Mouse (Mus musculus): ENCODE data around the gene Sapcd1. TPM values are rescaled to one million over a fixed set of nuclear protein-coding genes. Genes with fewer than 3 reads are reported as not detected.
A peak's percentile ranks its signal among the peaks of the same experiment; 100 is the strongest.

Gene Sapcd1
- polyA plus RNA-seq (2014; fragmentation: Nextera tagmentation; extraction: Ambion mirVana): 2.1 and 2.2 TPM in 2 replicates

GRCm38 (mm10) chr17:35027277-35028068 is at the start of gene Sapcd1:
TSS of gene Sapcd1 (minus strand) at chr17:35028016.
- Histone ChIP-seq H3K27ac (ENCODE audit: low read depth, low read length) (peak within 1 kb of the TSS; percentile 3), H3K9ac (replicated peaks; ENCODE audit: low read depth, low read length) (peak within 1 kb of the TSS; percentile 21; the same call in 1 of the 2 replicates)

GRCm38 (mm10) chr17:35077285-35077684 is 49.5 kb upstream of the Sapcd1 start:
- peaks cover 5% of the 10 kb centered on the region; the same call in 1 of the 2 replicates for H3K4me1 ChIP-seq (ENCODE audit: control insufficient read depth, insufficient read depth, low read length)
- no peak for ATAC-seq (ENCODE audit: low read depth)
- H3K9ac ChIP-seq (replicated peaks; ENCODE audit: low read depth, low read length): no peak overlapping the region
- no peaks in the 10 kb centered on the region for H3K27me3 ChIP-seq (ENCODE audit: control insufficient read depth, insufficient read depth, low read length)
- H3K4me2 ChIP-seq (ENCODE audit: low read depth, low read length): no peak overlapping the region; the same call in 1 of the 2 replicates
- H3K27ac ChIP-seq (ENCODE audit: low read depth, low read length): no peak overlapping the region
- H3K36me3 ChIP-seq (ENCODE audit: control insufficient read depth, insufficient read depth, low read length): no peaks in the 10 kb centered on the region
- H3K9me3 ChIP-seq (ENCODE audit: control insufficient read depth, low read length): no peaks in the 10 kb centered on the region
- WGBS: 22% methylated on average over 2 of the region's 2 CpGs
- no peak overlapping the region for H3K4me3 ChIP-seq (ENCODE audit: low read depth, low read length)

More at GRCm38 (mm10) chr17:35027277-35028068, at the start of gene Sapcd1:
- ATAC-seq (ENCODE audit: low read depth): peak; percentile 71; the same call in 1 of the 2 replicates
- H3K27me3 ChIP-seq (ENCODE audit: control insufficient read depth, insufficient read depth, low read length): no peaks in the 10 kb centered on the region
- H3K36me3 ChIP-seq (ENCODE audit: control insufficient read depth, insufficient read depth, low read length): no peaks in the 10 kb centered on the region
- no peaks in the 10 kb centered on the region for H3K9me3 ChIP-seq (ENCODE audit: control insufficient read depth, low read length)
- no peak within 1 kb of the TSS; the same call in 1 of the 2 replicates for H3K4me2 ChIP-seq (ENCODE audit: low read depth, low read length)
- WGBS: 27% methylated on average over 13 of the region's 13 CpGs
- H3K4me1 ChIP-seq (ENCODE audit: control insufficient read depth, insufficient read depth, low read length): 0 out of 2 replicates have a peak, but pooled peaks cover 2% of the 10 kb centered on the region
- H3K4me3 ChIP-seq (ENCODE audit: low read depth, low read length): no peak within 1 kb of the TSS

GRCm38 (mm10) chr17:35076507-35077176 is 48.8 kb upstream of the Sapcd1 start, which contains the start of gene Ly6g6e:
TSS of gene Ly6g6e (plus strand) at chr17:35076902.
- Histone ChIP-seq H3K36me3 (ENCODE audit: control insufficient read depth, insufficient read depth, low read length) (no peaks in the 10 kb centered on the region), H3K4me2 (ENCODE audit: low read depth, low read length) (peak within 1 kb of the TSS; percentile 15; the same call in 1 of the 2 replicates), H3K9me3 (ENCODE audit: control insufficient read depth, low read length) (no peaks in the 10 kb centered on the region), H3K4me1 (ENCODE audit: control insufficient read depth, insufficient read depth, low read length) (peaks cover 5% of the 10 kb centered on the region; the same call in 1 of the 2 replicates), H3K27ac (ENCODE audit: low read depth, low read length) (no peak within 1 kb of the TSS), H3K4me3 (ENCODE audit: low read depth, low read length) (peak within 1 kb of the TSS; percentile 9), H3K27me3 (ENCODE audit: control insufficient read depth, insufficient read depth, low read length) (no peaks in the 10 kb centered on the region), H3K9ac (replicated peaks; ENCODE audit: low read depth, low read length) (no peak within 1 kb of the TSS)
- ATAC-seq (ENCODE audit: low read depth): no peak
- WGBS: 31% methylated on average over 10 of the region's 10 CpGs

- 35% methylated on average over 17 of the region's 17 CpGs for WGBS
- no peak for ATAC-seq (ENCODE audit: low read depth)
- no peaks in the 10 kb centered on the region for H3K9me3 ChIP-seq (ENCODE audit: control insufficient read depth, low read length)
- H3K9ac ChIP-seq (replicated peaks; ENCODE audit: low read depth, low read length): no peak overlapping the region
- no peak overlapping the region for H3K4me3 ChIP-seq (ENCODE audit: low read depth, low read length)
- no peaks in the 10 kb centered on the region for H3K27me3 ChIP-seq (ENCODE audit: control insufficient read depth, insufficient read depth, low read length)
- H3K4me2 ChIP-seq (ENCODE audit: low read depth, low read length): no peak overlapping the region
- no peak overlapping the region for H3K27ac ChIP-seq (ENCODE audit: low read depth, low read length)
- H3K36me3 ChIP-seq (ENCODE audit: control insufficient read depth, insufficient read depth, low read length): no peaks in the 10 kb centered on the region
- peaks cover 5% of the 10 kb centered on the region; the same call in 1 of the 2 replicates for H3K4me1 ChIP-seq (ENCODE audit: control insufficient read depth, insufficient read depth, low read length)
Measured at GRCm38 (mm10) chr17:35074097-35074496, 46.3 kb upstream of the Sapcd1 start.

DNA sequence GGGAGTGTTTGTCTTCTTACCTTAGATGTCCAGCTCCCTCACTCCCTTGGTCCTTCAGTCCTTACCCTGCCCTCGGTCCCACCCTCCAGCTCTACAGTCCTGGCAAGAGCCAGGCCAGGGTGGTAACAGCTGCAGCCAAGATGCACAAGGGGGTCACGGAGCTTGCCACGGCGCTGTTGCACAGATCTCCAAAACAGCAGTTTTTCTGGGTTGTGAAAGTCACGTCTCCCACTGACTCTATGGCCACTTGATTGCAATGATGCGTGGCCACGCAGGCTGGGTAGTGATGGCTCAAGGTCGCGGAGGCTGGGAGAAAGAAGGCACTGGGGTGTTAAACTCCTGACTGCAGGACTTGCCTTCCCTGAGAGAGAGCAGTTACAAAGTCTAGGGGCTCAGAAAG is 43.6 kb upstream of the Sapcd1 start:
- Histone ChIP-seq H3K4me1 (ENCODE audit: control insufficient read depth, insufficient read depth, low read length) (no peaks in the 10 kb centered on the region), H3K9ac (replicated peaks; ENCODE audit: low read depth, low read length) (no peak overlapping the region), H3K27me3 (ENCODE audit: control insufficient read depth, insufficient read depth, low read length) (no peaks in the 10 kb centered on the region), H3K27ac (ENCODE audit: low read depth, low read length) (no peak overlapping the region), H3K4me3 (ENCODE audit: low read depth, low read length) (no peak overlapping the region), H3K4me2 (ENCODE audit: low read depth, low read length) (no peak overlapping the region), H3K9me3 (ENCODE audit: control insufficient read depth, low read length) (no peaks in the 10 kb centered on the region), H3K36me3 (ENCODE audit: control insufficient read depth, insufficient read depth, low read length) (no peaks in the 10 kb centered on the region)
- no peak for ATAC-seq (ENCODE audit: low read depth)
- 81% methylated on average over 9 of the region's 9 CpGs for WGBS

- Histone ChIP-seq H3K27me3 (ENCODE audit: control insufficient read depth, insufficient read depth, low read length) (no peaks in the 10 kb centered on the region), H3K9me3 (ENCODE audit: control insufficient read depth, low read length) (no peaks in the 10 kb centered on the region), H3K4me3 (ENCODE audit: low read depth, low read length) (no peak overlapping the region), H3K36me3 (ENCODE audit: control insufficient read depth, insufficient read depth, low read length) (no peaks in the 10 kb centered on the region), H3K4me1 (ENCODE audit: control insufficient read depth, insufficient read depth, low read length) (no peaks in the 10 kb centered on the region), H3K9ac (replicated peaks; ENCODE audit: low read depth, low read length) (no peak overlapping the region), H3K4me2 (ENCODE audit: low read depth, low read length) (no peak overlapping the region), H3K27ac (ENCODE audit: low read depth, low read length) (no peak overlapping the region)
- ATAC-seq (ENCODE audit: low read depth): no peak
- 68% methylated on average over 6 of the region's 6 CpGs for WGBS
Measured at GRCm38 (mm10) chr17:35070556-35071229, 42.9 kb upstream of the Sapcd1 start.

DNA sequence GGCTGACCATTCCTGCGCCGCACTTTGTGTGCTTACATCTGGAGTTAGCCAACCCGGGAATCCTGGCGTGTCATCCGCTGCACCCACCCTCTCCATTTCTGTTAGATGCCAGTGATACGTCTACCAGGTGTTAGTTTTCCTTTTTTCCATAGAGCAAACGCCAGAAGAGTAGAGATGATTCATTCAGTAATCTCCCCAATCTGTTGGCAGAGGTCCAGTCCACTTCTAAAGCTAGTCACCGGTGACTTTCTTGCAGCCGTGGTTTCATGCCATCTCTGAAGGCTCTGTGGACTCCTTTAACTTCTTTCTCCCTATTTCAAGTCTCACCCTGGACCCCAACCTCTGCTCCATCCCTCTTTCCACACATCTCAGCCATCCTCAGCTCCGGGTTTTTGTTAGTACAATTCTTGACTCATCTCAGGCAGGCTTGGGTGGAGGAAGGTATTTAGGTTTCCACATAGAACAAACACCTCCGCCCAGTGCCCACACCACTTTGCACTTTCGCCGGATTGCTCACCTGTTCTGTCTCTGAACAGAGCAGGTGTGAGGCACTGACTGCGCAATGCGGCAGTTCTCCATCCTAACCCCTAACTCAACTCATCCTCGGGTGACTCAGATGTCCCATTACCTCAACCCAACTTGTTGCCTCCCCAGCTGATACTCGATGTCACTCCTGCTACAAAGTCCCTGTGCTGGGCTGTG is 40.5 kb upstream of the Sapcd1 start:
- 86% methylated on average over 17 of the region's 17 CpGs for WGBS
- Histone ChIP-seq H3K9me3 (ENCODE audit: control insufficient read depth, low read length) (no peaks in the 10 kb centered on the region), H3K4me2 (ENCODE audit: low read depth, low read length) (no peak overlapping the region), H3K27me3 (ENCODE audit: control insufficient read depth, insufficient read depth, low read length) (0 out of 2 replicates have a peak, but pooled peaks cover 6% of the 10 kb centered on the region), H3K9ac (replicated peaks; ENCODE audit: low read depth, low read length) (no peak overlapping the region), H3K36me3 (ENCODE audit: control insufficient read depth, insufficient read depth, low read length) (no peaks in the 10 kb centered on the region), H3K27ac (ENCODE audit: low read depth, low read length) (no peak overlapping the region), H3K4me1 (ENCODE audit: control insufficient read depth, insufficient read depth, low read length) (0 out of 2 replicates have a peak, but pooled peaks cover 9% of the 10 kb centered on the region), H3K4me3 (ENCODE audit: low read depth, low read length) (no peak overlapping the region)
- no peak for ATAC-seq (ENCODE audit: low read depth)

DNA sequence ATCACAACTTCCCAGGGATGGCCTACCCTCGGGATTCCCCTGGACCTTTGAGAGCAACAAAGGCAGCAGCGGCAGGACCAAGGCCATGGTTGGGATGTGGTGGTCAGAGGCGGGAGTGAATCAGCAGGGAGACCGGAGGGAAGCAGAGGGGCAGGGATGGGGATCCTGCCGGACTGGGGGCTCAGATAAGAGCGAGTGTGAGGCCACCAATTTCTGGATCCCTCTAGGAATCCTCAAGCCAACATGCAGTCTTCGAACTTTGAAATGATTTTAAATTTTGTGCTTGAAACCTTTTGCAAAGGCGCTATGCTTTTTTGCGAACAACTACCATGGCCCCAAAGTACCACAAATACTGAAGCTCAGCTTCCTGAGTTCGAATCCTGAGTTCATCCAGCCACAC is 38.3 kb upstream of the Sapcd1 start, which contains the start of gene Mpig6b:
Gene Mpig6b (minus strand): TSS at position 101 of the 400 bp plus-strand sequence.
- 51% methylated on average over 10 of the region's 10 CpGs for whole genome bisulfite sequencing
- H3K4me2 ChIP-seq (ENCODE audit: low read depth, low read length): peak within 1 kb of the TSS; percentile 40
- 0 out of 2 replicates have a peak, but pooled peaks cover 6% of the 10 kb centered on the region for H3K27me3 ChIP-seq (ENCODE audit: control insufficient read depth, insufficient read depth, low read length)
- H3K36me3 ChIP-seq (ENCODE audit: control insufficient read depth, insufficient read depth, low read length): peaks cover 4% of the 10 kb centered on the region
- 0 out of 2 replicates have a peak within 1 kb of the TSS, but pooled peaks have one; percentile 1 for H3K4me3 ChIP-seq (ENCODE audit: low read depth, low read length)
- H3K9me3 ChIP-seq (ENCODE audit: control insufficient read depth, low read length): no peaks in the 10 kb centered on the region
- H3K9ac ChIP-seq (replicated peaks; ENCODE audit: low read depth, low read length): no peak within 1 kb of the TSS
- H3K4me1 ChIP-seq (ENCODE audit: control insufficient read depth, insufficient read depth, low read length): peaks cover 9% of the 10 kb centered on the region; the same call in 1 of the 2 replicates
- ATAC-seq (ENCODE audit: low read depth): no peak
- H3K27ac ChIP-seq (ENCODE audit: low read depth, low read length): no peak within 1 kb of the TSS

Data from neural tube, embryonic 14.5 days (tissue).